13 mouse cellular contexts compared by ENCODE assay signal in the genomic region with DNA sequence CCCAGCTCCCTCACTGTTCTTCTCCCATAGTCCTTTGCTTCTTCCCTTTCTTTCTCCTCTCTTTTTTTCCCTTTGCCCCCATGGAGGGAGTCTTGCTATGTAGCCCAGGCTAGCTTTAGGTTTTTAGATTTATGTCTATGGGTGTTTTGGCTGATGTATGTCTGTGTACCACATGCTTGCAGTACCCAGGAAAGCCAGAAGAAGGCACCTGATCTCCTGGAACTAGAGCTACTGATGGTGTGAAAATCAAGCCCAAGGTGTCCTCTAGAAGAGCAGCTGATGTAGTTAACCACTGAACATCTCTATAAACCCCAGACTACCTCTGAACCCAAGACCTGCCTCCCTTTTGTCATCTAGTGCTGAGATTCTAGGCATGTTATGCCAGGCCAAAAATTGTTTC.
DNase-seq lines count a peak whose midpoint lies in the region; ATAC-seq and TF ChIP-seq lines count a peak whose summit lies in the region.
"Had no signal": no experiment of that assay in that cellular context is flagged by ENCODE, and none has a peak within 500 bp of the region (broad histone marks: within the 10 kb centered on the region; RNA-seq: fewer than 3 reads in every experiment).

No protein-coding gene starts in this region.

- H3K9ac ChIP-seq in heart, embryonic 11.5 days (ENCODE audit: low read depth, low read length), result no peak overlapping the region
- H3K9ac ChIP-seq in lung, postnatal 0 days (replicated peaks; ENCODE audit: low read depth), result no peak overlapping the region
- H3K9ac ChIP-seq in kidney, embryonic 16.5 days (replicated peaks; ENCODE audit: low read length), result no peak overlapping the region
- H3K9ac ChIP-seq: embryonic facial prominence, embryonic 13.5 days; forebrain, embryonic 15.5 days; lung, embryonic 15.5 days had no signal

- H3K27me3 ChIP-seq in heart, embryonic 11.5 days (ENCODE audit: control insufficient read depth, insufficient read depth, low read length), result no peaks in the 10 kb centered on the region
- H3K27me3 ChIP-seq in lung, postnatal 0 days (replicated peaks; ENCODE audit: insufficient read depth, low read length), result no peaks in the 10 kb centered on the region
- H3K27me3 ChIP-seq in E14TG2a.4 (ENCODE audit: insufficient read depth, low read length), result no peaks in the 10 kb centered on the region
- no peaks in the 10 kb centered on the region for H3K27me3 ChIP-seq in kidney, embryonic 16.5 days (ENCODE audit: insufficient read depth, low read length)
- H3K27me3 ChIP-seq: embryonic facial prominence, embryonic 13.5 days; lung, embryonic 15.5 days had no signal

- H3K4me2 ChIP-seq in heart, embryonic 11.5 days, result no peak overlapping the region
- no peak overlapping the region for H3K4me2 ChIP-seq in lung, postnatal 0 days (replicated peaks; ENCODE audit: low read depth, low read length)
- no peak overlapping the region for H3K4me2 ChIP-seq in kidney, embryonic 16.5 days (replicated peaks; ENCODE audit: low read depth, low read length)
- H3K4me2 ChIP-seq: embryonic facial prominence, embryonic 13.5 days; forebrain, embryonic 15.5 days; lung, embryonic 15.5 days had no signal

- TF ChIP-seq EP300 in lung, postnatal 0 days (IDR thresholded peaks at IDR 0.05), result no peak

- H3K9me3 ChIP-seq in heart, embryonic 11.5 days (replicated peaks; ENCODE audit: control insufficient read depth, low read length), result no peaks in the 10 kb centered on the region
- H3K9me3 ChIP-seq in lung, postnatal 0 days (ENCODE audit: low read length), result no peaks in the 10 kb centered on the region
- H3K9me3 ChIP-seq in E14TG2a.4 (ENCODE audit: low read length), result no peaks in the 10 kb centered on the region
- no peaks in the 10 kb centered on the region for H3K9me3 ChIP-seq in kidney, embryonic 16.5 days (ENCODE audit: low read length)
- H3K9me3 ChIP-seq: embryonic facial prominence, embryonic 13.5 days; forebrain, embryonic 15.5 days; G1E; lung, embryonic 15.5 days had no signal

- ATAC-seq in heart, embryonic 11.5 days (replicated peaks; ENCODE audit: insufficient number of reproducible peaks, low FRiP score, low TSS enrichment), result no peak
- ATAC-seq in lung, postnatal 0 days, result no peak
- ATAC-seq in kidney, embryonic 16.5 days (ENCODE audit: low FRiP score, low TSS enrichment), result no peak
- ATAC-seq: forebrain, embryonic 15.5 days had no signal

- DNase-seq in heart, adult 11 months, result peak; percentile 46
- no peak for DNase-seq in lung, postnatal 0 days (ENCODE audit: low spot score)
- no peak for DNase-seq in lung, postnatal 4 days
- peak; percentile 44 for DNase-seq in induced T-regulatory cell, adult 2 months (ENCODE audit: low read depth)
- no peak for DNase-seq in embryo, embryonic 10.5 days (ENCODE audit: low spot score)
- DNase-seq: adrenal gland, postnatal 14 days had no signal

- no peaks in the 10 kb centered on the region for H3K4me1 ChIP-seq in heart, embryonic 11.5 days (ENCODE audit: control insufficient read depth, insufficient read depth, low read length)
- H3K4me1 ChIP-seq in lung, postnatal 0 days (ENCODE audit: insufficient read depth, low read depth, low read length), result no peaks in the 10 kb centered on the region
- H3K4me1 ChIP-seq in E14TG2a.4 (replicated peaks; ENCODE audit: low read depth, low read length), result peaks cover 26% of the 10 kb centered on the region
- H3K4me1 ChIP-seq in kidney, embryonic 16.5 days (ENCODE audit: insufficient read depth, low read length), result no peaks in the 10 kb centered on the region
- H3K4me1 ChIP-seq: embryonic facial prominence, embryonic 13.5 days; lung, embryonic 15.5 days had no signal

- peak; percentile 53 for TF ChIP-seq CTCF in lung, postnatal 0 days (IDR thresholded peaks at IDR 0.05)
- TF ChIP-seq CTCF in E14TG2a.4 (conservative IDR thresholded peaks at IDR 0.05; ENCODE audit: low read length), result peak; percentile 52

- no peak overlapping the region for H3K4me3 ChIP-seq in heart, embryonic 11.5 days (ENCODE audit: low read depth, low read length)
- H3K4me3 ChIP-seq in lung, postnatal 0 days (ENCODE audit: low read depth, low read length), result no peak overlapping the region
- no peak overlapping the region for H3K4me3 ChIP-seq in E14TG2a.4 (replicated peaks; ENCODE audit: low read length)
- H3K4me3 ChIP-seq in kidney, embryonic 16.5 days (ENCODE audit: low read length), result no peak overlapping the region
- H3K4me3 ChIP-seq: embryonic facial prominence, embryonic 13.5 days; forebrain, embryonic 15.5 days; lung, embryonic 15.5 days had no signal

- H3K36me3 ChIP-seq in heart, embryonic 11.5 days (ENCODE audit: control insufficient read depth, insufficient read depth, low read length), result peaks cover 5% of the 10 kb centered on the region; the same call in 1 of the 2 replicates
- H3K36me3 ChIP-seq in lung, postnatal 0 days (ENCODE audit: insufficient read depth, low read length), result peaks cover 6% of the 10 kb centered on the region; the same call in 1 of the 2 replicates
- H3K36me3 ChIP-seq in E14TG2a.4 (ENCODE audit: insufficient read depth, low read length), result no peaks in the 10 kb centered on the region
- peaks cover 12% of the 10 kb centered on the region; the same call in 1 of the 2 replicates for H3K36me3 ChIP-seq in kidney, embryonic 16.5 days (ENCODE audit: insufficient read depth, low read length)

- H3K27ac ChIP-seq in heart, embryonic 11.5 days (ENCODE audit: low read depth, low read length), result no peak overlapping the region
- no peak overlapping the region for H3K27ac ChIP-seq in lung, postnatal 0 days (ENCODE audit: low read length)
- no peak overlapping the region for H3K27ac ChIP-seq in kidney, embryonic 16.5 days (ENCODE audit: low read length)
- H3K27ac ChIP-seq: embryonic facial prominence, embryonic 13.5 days; forebrain, embryonic 15.5 days; lung, embryonic 15.5 days had no signal

Comparison
In these comparisons a context has a peak if more than half of its experiments do, and no peak if none do; other contexts are left out.
1. DNase-seq: peak in heart, adult 11 months (single experiment) and induced T-regulatory cell, adult 2 months (single experiment); none in lung, postnatal 0 days (single experiment), lung, postnatal 4 days (0 of 2) and embryo, embryonic 10.5 days (single experiment).